Mouse (Mus musculus): Measurements from ENCODE around the gene Card11. TPM values are rescaled to one million over a fixed set of nuclear protein-coding genes. Genes with fewer than 3 reads are reported as not detected.

The Card11 gene
- polyA plus RNA-seq, 1 experiment from 2014 or later, result not detected

DNA sequence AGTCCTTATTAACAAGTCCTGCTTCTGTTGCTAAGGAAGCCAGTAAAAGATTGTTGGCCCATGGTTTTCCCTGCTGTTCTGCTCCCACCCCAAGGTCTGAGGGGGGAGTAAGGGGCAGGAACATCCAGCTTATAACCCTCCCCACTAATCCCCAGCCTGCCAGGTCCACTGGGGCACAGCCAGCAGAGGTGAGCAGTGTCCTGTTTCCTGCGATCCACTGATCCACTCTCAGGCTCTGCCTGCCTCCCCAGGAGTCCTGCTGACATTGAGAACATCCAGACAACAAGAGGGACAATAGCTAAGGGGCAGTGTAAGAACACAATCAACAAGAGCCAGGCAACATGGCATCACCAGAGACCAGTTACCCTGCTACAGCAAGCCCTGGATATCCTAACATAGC, 173.6 kb downstream of the Card11 start:
- DNase-seq (ENCODE audit: low read depth, low spot score) (no peak), ATAC-seq (no peak)
- in situ Hi-C loops (cut with MboI; ENCODE audit: low pct_unique_long_range_greater_than_20kb), result loop anchor here (5.0 kb wide), 1 partner anchor 54 kb away; no protein-coding TSS in a partner anchor
- ChIA-PET CTCF (interaction anchor here (1.1 to 2.4 kb wide), 3 partner anchors 8 to 76 kb away, joined by 3 to 11 read pairs (median 4); no protein-coding TSS in a partner anchor), POLR2A (interaction anchor here (1.2 kb wide), 1 partner anchor 25 kb away, joined by 3 read pairs; no protein-coding TSS in a partner anchor)
- H3K27me3 ChIP-seq, result no peaks in the 10 kb centered on the region
- TF ChIP-seq CTCF (IDR thresholded peaks at IDR 0.05), result no peak

DNA sequence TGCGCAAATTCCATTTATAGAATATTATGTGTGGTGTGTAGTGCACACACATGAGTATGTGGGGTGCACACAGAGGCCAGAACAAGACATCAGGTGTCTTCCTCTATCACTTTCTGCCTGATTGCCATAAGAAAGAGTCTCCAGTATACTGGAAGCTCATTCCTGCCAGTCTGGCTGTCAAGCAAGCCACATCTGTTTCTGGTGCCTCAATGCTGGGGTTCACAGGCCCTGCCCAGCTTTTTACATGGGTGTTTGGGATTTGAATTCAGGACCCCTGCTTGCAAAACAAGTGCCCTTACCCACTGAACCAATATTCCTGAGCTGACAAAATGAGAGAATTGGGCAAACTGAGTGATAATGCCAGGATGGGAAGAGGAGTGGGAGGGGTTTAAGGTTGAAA, 174.3 kb downstream of the Card11 start:
- H3K27me3 ChIP-seq, result no peaks in the 10 kb centered on the region
- ATAC-seq (no peak), DNase-seq (ENCODE audit: low read depth, low spot score) (no peak)
- no peak for TF ChIP-seq CTCF (IDR thresholded peaks at IDR 0.05)
- CTCF ChIA-PET, result interaction anchor here (1.4 kb wide), 1 partner anchor 35 kb away, joined by 4 read pairs; no protein-coding TSS in a partner anchor
- in situ Hi-C loops (cut with MboI; ENCODE audit: low pct_unique_long_range_greater_than_20kb), result loop anchor here (5.0 kb wide), 1 partner anchor 54 kb away; no protein-coding TSS in a partner anchor
- POLR2A ChIA-PET, result no interaction called here

DNA sequence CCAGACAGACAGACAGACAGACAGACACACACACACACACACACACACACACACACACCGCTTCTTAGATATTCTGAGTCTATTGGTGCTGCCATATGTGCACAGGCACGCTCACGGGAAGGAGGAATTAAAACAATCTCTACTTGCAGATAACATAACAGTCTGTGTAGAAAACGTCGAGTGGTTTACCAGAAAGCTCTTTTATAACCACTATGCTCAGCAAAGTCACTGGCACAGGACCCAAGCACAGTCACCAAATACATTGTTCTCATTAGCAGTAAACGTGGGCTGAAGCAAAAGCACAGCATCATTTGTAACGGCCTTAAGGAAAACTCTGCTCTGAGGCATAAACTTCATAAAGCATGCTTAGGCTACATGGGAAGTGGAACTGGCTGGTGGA, 176.3 kb downstream of the Card11 start:
- ChIA-PET CTCF (interaction anchor here (1.3 to 1.8 kb wide), 3 partner anchors 26 to 89 kb away, joined by 3 to 4 read pairs (median 3); no protein-coding TSS in a partner anchor), POLR2A (no interaction called here)
- ATAC-seq (no peak), DNase-seq (ENCODE audit: low read depth, low spot score) (no peak)
- no peaks in the 10 kb centered on the region for H3K27me3 ChIP-seq
- no peak for TF ChIP-seq CTCF (IDR thresholded peaks at IDR 0.05)
- in situ Hi-C loops (cut with MboI; ENCODE audit: low pct_unique_long_range_greater_than_20kb), result no loop called here

DNA sequence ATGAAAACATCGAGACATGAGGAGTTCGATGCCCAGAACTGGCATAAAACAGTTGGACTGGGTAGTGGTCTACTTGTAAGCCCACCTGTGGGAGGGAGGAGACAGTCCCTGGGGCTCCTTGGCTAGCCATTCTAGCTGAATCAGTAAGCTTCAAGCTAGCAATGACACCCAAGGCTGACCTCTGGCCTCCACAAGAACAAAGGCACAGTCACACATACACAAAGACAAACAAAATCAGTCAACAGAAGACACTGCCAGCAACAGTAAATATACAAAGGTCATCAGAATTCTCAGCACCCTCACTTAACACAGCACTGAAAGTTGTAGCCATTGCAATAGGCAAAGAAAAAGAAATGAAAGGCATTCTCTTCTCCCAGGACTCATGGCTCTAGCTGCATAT, 177.0 kb downstream of the Card11 start:
- no peaks in the 10 kb centered on the region for H3K27me3 ChIP-seq
- TF ChIP-seq CTCF (IDR thresholded peaks at IDR 0.05), result no peak
- ChIA-PET POLR2A (no interaction called here), CTCF (interaction anchor here (1.3 to 1.4 kb wide), 2 partner anchors 71 to 73 kb away, joined by 3 read pairs; no protein-coding TSS in a partner anchor)
- DNase-seq (ENCODE audit: low read depth, low spot score) (no peak), ATAC-seq (no peak)
- in situ Hi-C loops (cut with MboI; ENCODE audit: low pct_unique_long_range_greater_than_20kb), result no loop called here

Other genes with a start within 250 kb of the Card11 start
- 80.5 TPM for gene Gna12, start 170.2 kb downstream of the Card11 start, polyA plus RNA-seq (2021)
- 35.4 TPM for gene Sdk1, start 240.9 kb upstream of the Card11 start, polyA plus RNA-seq (2021)

All from Patski (cell line).